Mouse (Mus musculus): ENCODE measurements around the gene Leng1.

The Leng1 gene

DNA sequence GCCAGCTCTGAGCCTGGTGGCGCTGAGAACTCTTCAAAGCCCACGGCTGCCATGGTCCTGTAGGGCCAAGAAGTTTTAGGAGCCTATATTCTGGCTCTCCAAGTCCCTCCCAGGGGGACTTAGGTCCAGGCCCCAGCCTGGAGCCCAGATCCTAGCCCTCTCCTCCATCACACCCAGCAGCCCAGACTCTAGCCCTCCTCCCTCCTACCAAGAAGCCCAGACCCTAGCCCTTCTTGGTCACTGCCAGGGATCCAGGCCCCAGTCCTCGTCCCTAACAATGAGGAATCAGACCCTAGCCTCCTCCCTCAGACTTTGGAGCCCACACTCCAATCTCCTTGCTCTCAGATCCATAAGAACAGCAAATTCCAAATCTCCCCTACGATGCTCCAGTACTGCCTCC lies 36.6 kb downstream of the Leng1 start:
- no peak for DNase-seq

DNA sequence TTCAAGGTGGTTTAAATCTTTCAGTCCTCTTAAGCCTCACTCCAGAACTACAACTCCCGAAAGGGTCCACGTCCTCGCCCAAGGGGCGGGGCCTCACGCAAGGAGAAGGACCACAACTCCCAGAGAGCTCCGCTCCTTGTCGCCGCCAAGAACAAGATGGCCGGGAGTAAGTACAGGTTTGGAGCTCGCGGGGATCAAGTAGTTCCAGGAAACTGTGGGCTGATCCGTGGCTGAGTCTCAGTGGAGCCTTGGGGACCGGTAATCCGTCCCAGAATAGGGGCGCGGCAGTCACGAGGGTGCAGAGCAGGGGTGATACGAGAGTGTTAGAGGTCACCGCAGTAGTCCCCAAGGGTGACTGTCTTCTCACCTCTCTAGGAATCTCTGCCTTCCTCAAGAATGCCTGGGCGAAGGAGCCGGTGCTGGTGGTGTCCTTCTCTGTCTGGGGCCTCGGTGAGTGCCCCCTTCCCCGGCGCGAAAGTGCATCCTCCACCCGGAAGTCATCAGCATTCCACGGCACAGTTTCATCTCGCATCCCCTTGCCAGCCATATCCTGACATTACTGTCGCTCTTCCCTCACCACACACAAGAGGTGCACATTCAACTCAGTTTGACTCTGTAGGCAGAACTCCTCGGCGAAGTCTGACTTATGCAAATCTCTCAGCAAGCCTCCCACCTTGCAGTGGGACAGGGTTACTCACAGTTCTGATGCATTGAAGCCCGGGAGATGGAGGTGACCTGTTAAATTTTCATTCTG lies 48.2 kb downstream of the Leng1 start, which contains the start of gene Ndufa3:
Ndufa3 (plus strand) TSS at position 132 of the 754 bp plus-strand sequence.
- DNase-seq: peak; percentile 85

DNA sequence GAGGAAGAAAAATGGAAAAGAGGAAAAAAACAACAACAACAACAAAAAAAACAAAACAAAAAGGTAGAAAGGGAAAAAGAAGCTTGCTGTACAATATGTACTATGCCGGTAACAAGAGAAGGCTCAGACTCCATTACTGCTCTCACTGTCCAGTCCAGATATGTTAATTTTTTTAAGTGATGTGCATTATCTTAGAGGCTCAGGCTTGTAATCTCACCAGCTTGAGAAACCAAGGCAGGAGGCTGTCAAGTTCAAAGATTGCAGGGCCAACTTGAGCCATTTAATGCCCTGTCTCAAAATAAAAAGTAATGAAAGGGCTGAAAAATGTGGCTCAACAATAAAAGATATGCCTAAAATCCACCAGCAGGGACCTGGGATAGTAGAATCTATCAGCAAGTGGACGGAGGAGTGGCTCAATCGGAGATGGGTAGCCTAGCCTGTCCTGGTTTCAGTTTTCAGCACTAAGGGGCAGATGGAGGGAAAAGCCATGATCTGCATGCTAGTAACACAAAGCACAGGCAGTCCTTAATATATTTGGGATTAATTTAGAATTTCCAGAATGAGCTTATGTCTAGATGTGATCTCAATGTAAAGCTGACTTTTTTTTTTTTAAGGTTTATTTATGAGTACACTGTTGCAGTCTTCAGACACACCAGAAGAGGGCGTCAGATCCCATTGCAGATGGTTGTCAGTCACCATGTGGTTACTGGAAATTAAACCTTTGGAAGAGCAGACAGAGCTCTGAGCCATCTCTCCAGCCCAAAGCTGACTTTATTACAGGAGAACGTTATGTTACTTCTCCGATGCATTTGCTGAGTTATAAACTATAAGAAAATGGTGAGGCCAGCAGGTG lies 49.0 kb downstream of the Leng1 start:
- no peak for DNase-seq

DNA sequence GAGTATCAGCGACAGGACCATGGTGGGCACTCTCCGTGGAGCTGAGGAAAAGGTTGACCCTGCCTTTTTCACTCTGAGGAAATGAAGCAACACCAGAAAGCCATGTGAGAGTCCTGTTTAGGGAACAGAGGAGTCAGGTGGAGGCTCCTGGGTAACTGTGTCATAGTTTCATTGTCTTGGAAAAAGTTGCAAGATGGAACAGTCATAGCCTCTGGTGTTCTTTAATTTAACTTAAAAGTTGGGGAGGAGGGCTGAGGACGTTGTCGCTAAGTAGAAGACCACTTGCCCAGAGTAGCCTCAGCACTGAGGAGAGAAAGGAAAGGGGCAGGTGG lies 49.6 kb downstream of the Leng1 start, which contains the start of gene Oscar:
Oscar (minus strand) TSS at position 101 of the 332 bp plus-strand sequence.
- DNase-seq: no peak

DNA sequence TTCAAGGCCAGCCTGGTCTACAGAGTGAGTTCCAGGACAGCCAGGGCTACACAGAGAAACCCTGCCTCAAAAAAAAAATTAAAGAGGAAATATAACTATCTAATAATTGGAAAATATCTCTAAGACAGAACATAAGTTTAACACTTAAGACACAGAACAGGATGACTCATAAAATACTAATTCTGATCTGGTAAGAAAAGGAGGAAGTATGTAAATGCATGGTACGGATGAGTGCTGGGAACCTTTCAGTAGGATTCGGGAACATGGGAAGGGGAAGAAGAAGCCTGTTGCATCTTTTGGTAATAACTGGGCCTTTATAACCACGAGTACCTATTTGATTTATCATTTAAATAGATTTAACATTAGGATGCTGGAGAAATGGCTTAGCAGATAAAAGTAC lies 51.6 kb downstream of the Leng1 start:
- no peak for DNase-seq

DNA sequence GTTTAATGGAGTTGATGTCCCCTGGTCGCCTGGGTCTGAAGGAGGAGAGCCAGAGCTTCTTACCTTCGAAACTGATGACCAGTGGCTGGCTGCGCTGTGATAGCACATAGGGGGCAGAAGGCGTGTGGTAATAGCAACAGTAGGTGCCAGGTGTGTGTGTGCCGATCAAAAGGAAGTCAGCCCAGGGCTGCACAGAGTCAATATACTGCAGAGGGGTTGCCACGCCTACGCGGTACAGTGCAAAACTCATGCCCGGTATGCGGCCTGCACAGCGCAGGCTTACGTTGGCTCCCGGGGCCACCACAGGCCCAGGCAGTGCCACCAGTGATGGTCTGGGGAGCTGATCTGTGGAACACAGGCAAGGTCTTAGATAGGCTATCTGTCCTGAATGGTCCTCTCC lies 54.6 kb downstream of the Leng1 start:
- no peak for DNase-seq

DNA sequence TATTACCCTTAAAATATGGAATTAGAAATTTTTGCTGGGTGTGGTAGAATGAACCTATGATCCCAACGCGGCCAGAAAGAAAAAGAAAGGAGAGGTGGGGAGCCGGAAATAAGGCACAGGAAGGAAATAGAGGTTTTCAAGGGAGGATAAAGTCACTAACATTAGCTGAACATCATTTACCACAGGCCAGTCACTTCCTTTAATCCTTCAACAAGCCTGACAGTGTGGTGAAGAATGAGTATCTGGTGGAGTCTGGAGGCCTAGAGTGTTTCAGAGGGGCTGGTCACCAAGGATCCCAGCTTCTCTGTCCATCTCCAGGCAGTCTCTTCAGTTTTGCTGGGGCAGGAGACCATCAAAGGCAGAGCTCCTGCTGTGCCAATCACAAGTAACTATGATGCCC lies 55.2 kb downstream of the Leng1 start:
- no peak for DNase-seq
